Comparison of ENCODE assay signal across 12 mouse cellular contexts in genomic region chr7:35266666-35267065, GRCm38 (mm10). TPM values are rescaled to one million over a fixed set of nuclear protein-coding genes. Genes with fewer than 3 reads are reported as not detected.
DNase-seq lines count a peak whose midpoint lies in the region; ATAC-seq and TF ChIP-seq lines count a peak whose summit lies in the region.
"Had no signal": no experiment of that assay in that cellular context is flagged by ENCODE, and none has a peak within 500 bp of the region (broad histone marks: within the 10 kb centered on the region; RNA-seq: fewer than 3 reads in every experiment).

No protein-coding gene starts in this region.

- H3K79me2 ChIP-seq in CH12.LX (replicated peaks; ENCODE audit: control insufficient read depth, extremely low read depth, insufficient read depth, poor library complexity, severe bottlenecking): no peaks in the 10 kb centered on the region

- TF ChIP-seq EP300 in CH12.LX (IDR thresholded peaks at IDR 0.05; ENCODE audit: low read length): no peak

- no peak for ATAC-seq in G1E (ENCODE audit: extremely low read depth, insufficient number of reproducible peaks, low FRiP score, poor library complexity, severe bottlenecking)

- H3K9me3 ChIP-seq in CH12.LX (replicated peaks; ENCODE audit: low read length) (no peaks in the 10 kb centered on the region), G1E (replicated peaks) (no peaks in the 10 kb centered on the region)
- H3K9me3 ChIP-seq: hindbrain, embryonic 12.5 days had no signal

- H3K27ac ChIP-seq in left cerebral cortex, adult 2 months: no peak overlapping the region
- H3K27ac ChIP-seq in CH12.LX (ENCODE audit: insufficient read depth, low read depth): no peak overlapping the region
- H3K27ac ChIP-seq: hindbrain, embryonic 12.5 days; macrophage had no signal

- intact Hi-C loops in left cerebral cortex, adult 2 months (cut with DNase I): loop anchor here (5.0 kb wide), 1 partner anchor 859 kb away; no protein-coding TSS in a partner anchor
- intact Hi-C loops in left cerebral cortex, postnatal 10 days (cut with DNase I): loop anchor here (10.0 kb wide), 2 partner anchors 242 to 862 kb away; no protein-coding TSS in a partner anchor

- no peak for DNase-seq in left cerebral cortex, adult 2 months (ENCODE audit: extremely low spot score in 1 of 2, low spot score in 2 of 2)
- no peak for DNase-seq in left cerebral cortex, postnatal 10 days (ENCODE audit: extremely low spot score in 1 of 2, low spot score in 2 of 2)
- DNase-seq in CH12.LX (ENCODE audit: extremely low read depth) (no peak), G1E (ENCODE audit: low spot score) (no peak)
- DNase-seq in lung, postnatal 36 days: peak; percentile 24
- no peak for DNase-seq in cerebellum, adult 9-11 months
- no peak for DNase-seq in gastrocnemius, postnatal 10 days
- DNase-seq: gastrocnemius, postnatal 25 days; layer of hippocampus, adult 9-11 months; right cerebral cortex, postnatal 4 days had no signal

- no peak for TF ChIP-seq POLR2A in CH12.LX (IDR thresholded peaks at IDR 0.05; ENCODE audit: low read depth, low read length)

- peak; percentile 44 for TF ChIP-seq CTCF in left cerebral cortex, adult 2 months (IDR thresholded peaks at IDR 0.05)
- TF ChIP-seq CTCF in CH12.LX (conservative IDR thresholded peaks at IDR 0.05 in 1 of 2, IDR thresholded peaks at IDR 0.05 in 1 of 2; ENCODE audit: low read depth in 2 of 2, low read length in 2 of 2) (peak; percentile 55 to 66), G1E (IDR thresholded peaks at IDR 0.05; ENCODE audit: low read depth, low read length) (peak; percentile 38; the same call in 1 of the 2 replicates)

- no peak; the same call in 1 of the 2 replicates for TF ChIP-seq RAD21 in CH12.LX (IDR thresholded peaks at IDR 0.05; ENCODE audit: low read depth, low read length)

- dilution Hi-C loops in CH12.LX (cut with MboI; ENCODE audit: extremely low pct_ligation_motif_present, extremely low pct_unique_long_range_greater_than_20kb, low sequenced_read_pairs): no loop called here

- no peak overlapping the region for H3K4me3 ChIP-seq in left cerebral cortex, adult 2 months
- H3K4me3 ChIP-seq in CH12.LX (replicated peaks in 1 of 3; ENCODE audit: low read depth in 2 of 3, low read length in 2 of 3, poor library complexity in 1 of 3): no peak overlapping the region
- no peak overlapping the region for H3K4me3 ChIP-seq in G1E (ENCODE audit: low read depth, low read length)
- H3K4me3 ChIP-seq: hindbrain, embryonic 12.5 days had no signal

- in situ Hi-C loops in CH12.LX (cut with MboI; ENCODE audit: low pct_ligation_motif_present, low pct_unique_long_range_greater_than_20kb, low sequenced_read_pairs): loop anchor here (5.0 kb wide), 1 partner anchor 234 kb away; no protein-coding TSS in a partner anchor

- no peak overlapping the region for H3K9ac ChIP-seq in CH12.LX (ENCODE audit: insufficient read depth, low read depth)
- H3K9ac ChIP-seq: hindbrain, embryonic 12.5 days had no signal

- H3K36me3 ChIP-seq in CH12.LX (replicated peaks in 1 of 2; ENCODE audit: control insufficient read depth in 1 of 2, insufficient read depth in 1 of 2, low read length in 1 of 2) (no peaks in the 10 kb centered on the region), G1E (replicated peaks) (no peaks in the 10 kb centered on the region)
- H3K36me3 ChIP-seq: hindbrain, embryonic 12.5 days had no signal

- H3K27me3 ChIP-seq in CH12.LX (replicated peaks): peaks cover 18% of the 10 kb centered on the region
- peaks cover 10% of the 10 kb centered on the region; the same call in 1 of the 2 replicates for H3K27me3 ChIP-seq in G1E (ENCODE audit: insufficient read depth, low read length)
- H3K27me3 ChIP-seq: hindbrain, embryonic 12.5 days had no signal

- H3K4me1 ChIP-seq in CH12.LX (ENCODE audit: control insufficient read depth in 1 of 2, insufficient read depth in 2 of 2) (no peaks in the 10 kb centered on the region; a peak in 1 of 4 replicates), G1E (ENCODE audit: insufficient read depth, low read depth, low read length) (no peaks in the 10 kb centered on the region)

- no peak overlapping the region for H3K4me2 ChIP-seq in CH12.LX (ENCODE audit: insufficient read depth, low read depth, poor library complexity, severe bottlenecking)
- H3K4me2 ChIP-seq: hindbrain, embryonic 12.5 days had no signal

TF ChIP-seq in CH12.LX, 34 proteins besides CTCF, POLR2A, EP300 and RAD21:
- TF ChIP-seq CHD1 (IDR thresholded peaks at IDR 0.05; ENCODE audit: low read depth, low read length) (no peak), NELFE (IDR thresholded peaks at IDR 0.05; ENCODE audit: low read depth, low read length) (no peak)

RNA-seq across cellular contexts. Expression of gene Lrp3, which starts 51.4 kb away (rescaled TPM):
- 10 to 100 TPM; 80.8 to 86.8 TPM for total RNA-seq in left cerebral cortex, adult 2 months (2021)
- total RNA-seq in left cerebral cortex, postnatal 10 days (2021): 10 to 100 TPM; 88.1 to 90.1 TPM
- not detected in 2 replicates for total RNA-seq in CH12.LX (2012; rRNA removed)
- total RNA-seq in CH12.LX (2014; rRNA removed): not detected in 2 replicates
- polyA plus RNA-seq in CH12.LX (2012; ENCODE audit: insufficient read length, low read depth): not detected in 2 replicates
- total RNA-seq in G1E (2014; fragmentation: Nextera tagmentation): not detected in 2 replicates
- total RNA-seq in G1E (2017): 0.06 and 0.16 TPM in 2 replicates
- not detected in 2 replicates for polyA plus RNA-seq in G1E (2012)
- total RNA-seq in gastrocnemius, postnatal 10 days (2021): 10 to 100 TPM; 12.1 to 13.8 TPM
- polyA plus RNA-seq: macrophage had no signal

RNA-seq across cellular contexts. Expression of gene Gpatch1, which starts 51.6 kb away (rescaled TPM):
- 10 to 100 TPM; 27.3 to 27.7 TPM for total RNA-seq in left cerebral cortex, adult 2 months (2021)
- 10 to 100 TPM; 21.2 to 24.1 TPM for total RNA-seq in left cerebral cortex, postnatal 10 days (2021)
- total RNA-seq in CH12.LX (2012; rRNA removed): 6.9 and 7.9 TPM in 2 replicates
- 4.2 and 4.3 TPM in 2 replicates for total RNA-seq in CH12.LX (2014; rRNA removed)
- 13.8 and 14.2 TPM in 2 replicates for polyA plus RNA-seq in CH12.LX (2012; ENCODE audit: insufficient read length, low read depth)
- total RNA-seq in G1E (2014; fragmentation: Nextera tagmentation): 20.7 and 27.1 TPM in 2 replicates
- 14.1 and 17.3 TPM in 2 replicates for total RNA-seq in G1E (2017)
- polyA plus RNA-seq in G1E (2012): 13.4 and 14.3 TPM in 2 replicates
- 1 to 10 TPM; 8.8 TPM for total RNA-seq in gastrocnemius, postnatal 10 days (2021)

Comparison
In these comparisons a context has a peak if more than half of its experiments do, and no peak if none do; other contexts are left out.
1. RNA of gene Lrp3, which starts 51.4 kb away (total RNA-seq): 88.1 to 90.1 TPM in left cerebral cortex, postnatal 10 days, 80.8 to 86.8 TPM in left cerebral cortex, adult 2 months and 12.1 to 13.8 TPM in gastrocnemius, postnatal 10 days; 0.06 to 0.16 TPM in G1E and not detected in CH12.LX; every median in the first group is over 10 times any median in the second.
2. Peak in every context shown above with its lines, with median percentiles within 50 percentile points of each other: CTCF ChIP-seq.